In genomic region chr5:139364260-139364910, GRCm38 (mm10) we compare ENCODE assay signal across 8 mouse cellular contexts. TPM values are rescaled to one million over a fixed set of nuclear protein-coding genes. Genes with fewer than 3 reads are reported as not detected.
DNase-seq lines count a peak whose midpoint lies in the region; ATAC-seq and TF ChIP-seq lines count a peak whose summit lies in the region.

No protein-coding gene starts in this region.

- no peak overlapping the region for H3K27ac ChIP-seq in forebrain, embryonic 13.5 days
- H3K27ac ChIP-seq in liver, postnatal 0 days (ENCODE audit: low read depth) = peak overlapping the region; percentile 81
- peak overlapping the region; percentile 57 for H3K27ac ChIP-seq in neural tube, embryonic 13.5 days (replicated peaks)
- H3K27ac ChIP-seq in testis, adult 2 months (ENCODE audit: control insufficient read depth, insufficient read depth, low read depth, low read length) = no peak overlapping the region

- TF ChIP-seq POLR2A in testis, adult 2 months (IDR thresholded peaks at IDR 0.05; ENCODE audit: control insufficient read depth, low read depth, low read length) = no peak

- no peak overlapping the region for H3K4me2 ChIP-seq in forebrain, embryonic 13.5 days
- H3K4me2 ChIP-seq in liver, postnatal 0 days (ENCODE audit: low read depth, low read length) = peak overlapping the region; percentile 56
- no peak overlapping the region for H3K4me2 ChIP-seq in neural tube, embryonic 13.5 days

- no peak overlapping the region for H3K4me3 ChIP-seq in forebrain, embryonic 13.5 days
- H3K4me3 ChIP-seq in liver, postnatal 0 days (ENCODE audit: low read depth, low read length) = no peak overlapping the region
- H3K4me3 ChIP-seq in neural tube, embryonic 13.5 days = no peak overlapping the region
- no peak overlapping the region for H3K4me3 ChIP-seq in testis, adult 2 months (ENCODE audit: control insufficient read depth, low read depth, low read length)

- peak; percentile 99 for TF ChIP-seq CTCF in liver, postnatal 0 days (IDR thresholded peaks at IDR 0.05; ENCODE audit: low read depth)
- peak; percentile 90 for TF ChIP-seq CTCF in testis, adult 2 months (IDR thresholded peaks at IDR 0.05; ENCODE audit: control insufficient read depth, insufficient read depth, insufficient replicate concordance, low read depth, low read length)

- peaks cover 12% of the 10 kb centered on the region for H3K36me3 ChIP-seq in forebrain, embryonic 13.5 days (ENCODE audit: poor library complexity, severe bottlenecking)
- H3K36me3 ChIP-seq in liver, postnatal 0 days (replicated peaks; ENCODE audit: insufficient read depth, low read length) = no peaks in the 10 kb centered on the region
- H3K36me3 ChIP-seq in neural tube, embryonic 13.5 days = no peaks in the 10 kb centered on the region
- H3K36me3 ChIP-seq in testis, adult 2 months (ENCODE audit: control insufficient read depth, insufficient read depth, low read length) = no peaks in the 10 kb centered on the region

- ATAC-seq in CD4-positive, CD25-positive, alpha-beta regulatory T cell, adult 4 months = peak; percentile 74
- peak; percentile 62 for ATAC-seq in forebrain, embryonic 13.5 days
- peak; percentile 64 for ATAC-seq in liver, postnatal 0 days
- peak; percentile 77 for ATAC-seq in neural tube, embryonic 13.5 days (ENCODE audit: low read depth)

- no peak overlapping the region for H3K9ac ChIP-seq in forebrain, embryonic 13.5 days
- H3K9ac ChIP-seq in liver, postnatal 0 days (replicated peaks) = peak overlapping the region; percentile 16; the same call in 1 of the 2 replicates
- H3K9ac ChIP-seq in neural tube, embryonic 13.5 days = peak overlapping the region; percentile 38

- 42% methylated on average over 12 of the region's 12 CpGs for WGBS in forebrain, embryonic 13.5 days
- 31% methylated on average over 12 of the region's 12 CpGs for WGBS in large intestine, adult 2 months
- WGBS in liver, postnatal 0 days (ENCODE audit: insufficient replicate concordance) = 18% methylated on average over 12 of the region's 12 CpGs
- WGBS in neural tube, embryonic 13.5 days = 43% methylated on average over 12 of the region's 12 CpGs

- peaks cover 11% of the 10 kb centered on the region; the same call in 1 of the 2 replicates for H3K4me1 ChIP-seq in forebrain, embryonic 13.5 days
- peaks cover 50% of the 10 kb centered on the region for H3K4me1 ChIP-seq in liver, postnatal 0 days (ENCODE audit: insufficient read depth)
- H3K4me1 ChIP-seq in neural tube, embryonic 13.5 days (replicated peaks) = peaks cover 13% of the 10 kb centered on the region
- peaks cover 5% of the 10 kb centered on the region for H3K4me1 ChIP-seq in testis, adult 2 months (ENCODE audit: control insufficient read depth, insufficient read depth, low read length)

- intact Hi-C loops in heart, postnatal 10 days (cut with DNase I) = loop anchor here (1.0 to 2.0 kb wide), 4 partner anchors 34 to 141 kb away; no protein-coding TSS in a partner anchor

- H3K27me3 ChIP-seq in forebrain, embryonic 13.5 days = no peaks in the 10 kb centered on the region
- no peaks in the 10 kb centered on the region for H3K27me3 ChIP-seq in liver, postnatal 0 days (ENCODE audit: insufficient read depth, low read length)
- H3K27me3 ChIP-seq in neural tube, embryonic 13.5 days = no peaks in the 10 kb centered on the region
- no peaks in the 10 kb centered on the region for H3K27me3 ChIP-seq in testis, adult 2 months (ENCODE audit: control insufficient read depth, insufficient read depth, low read length)

- peak; percentile 78 for DNase-seq in c-Kit-positive CD71-positive TER-119-negative erythroid progenitor cells, embryonic 14.5 days (ENCODE audit: low read depth)
- peak; percentile 92 to 96 for DNase-seq in heart, postnatal 10 days
- DNase-seq in large intestine, adult 2 months (ENCODE audit: low read depth, low spot score) = peak; percentile 59
- DNase-seq in liver, postnatal 0 days = peak; percentile 92

- no peaks in the 10 kb centered on the region for H3K9me3 ChIP-seq in forebrain, embryonic 13.5 days (replicated peaks)
- H3K9me3 ChIP-seq in liver, postnatal 0 days (ENCODE audit: low read length) = no peaks in the 10 kb centered on the region
- no peaks in the 10 kb centered on the region for H3K9me3 ChIP-seq in neural tube, embryonic 13.5 days

- TF ChIP-seq EP300 in liver, postnatal 0 days (IDR thresholded peaks at IDR 0.05; ENCODE audit: low read depth) = no peak

RNA-seq across cellular contexts. Expression of gene Cyp2w1, which starts 12.0 kb away (rescaled TPM):
- polyA plus RNA-seq in CD4-positive, CD25-positive, alpha-beta regulatory T cell, adult 4 months (2017; shearing (Covaris generic)) = not detected
- polyA plus RNA-seq in forebrain, embryonic 13.5 days (2015; fragmentation: Nextera tagmentation; extraction: Ambion mirVana) = not detected in 2 replicates
- total RNA-seq in heart, postnatal 10 days (2021) = not detected
- 0.83 and 1.9 TPM in 2 replicates for polyA plus RNA-seq in large intestine, adult 2 months (2012; rRNA removed)
- polyA plus RNA-seq in liver, postnatal 0 days (2015; fragmentation: Nextera tagmentation; extraction: Ambion mirVana) = not detected in 2 replicates
- not detected in 2 replicates for polyA plus RNA-seq in neural tube, embryonic 13.5 days (2015; fragmentation: Nextera tagmentation; extraction: Ambion mirVana)
- polyA plus RNA-seq in testis, adult 2 months (2012; rRNA removed) = 0.07 TPM in 1 of 2 replicates, not detected in the other

RNA-seq across cellular contexts. Expression of gene Gpr146, which starts 13.1 kb away (rescaled TPM):
- polyA plus RNA-seq in CD4-positive, CD25-positive, alpha-beta regulatory T cell, adult 4 months (2017; shearing (Covaris generic)) = 10 to 100 TPM in 1 of 2 experiments, 1 to 10 TPM in 1; 8.1 to 11.3 TPM
- polyA plus RNA-seq in forebrain, embryonic 13.5 days (2015; fragmentation: Nextera tagmentation; extraction: Ambion mirVana) = 0.93 and 0.97 TPM in 2 replicates
- total RNA-seq in heart, postnatal 10 days (2021) = 10 to 100 TPM; 33.7 to 37.2 TPM
- 4.4 and 5.8 TPM in 2 replicates for polyA plus RNA-seq in large intestine, adult 2 months (2012; rRNA removed)
- polyA plus RNA-seq in liver, postnatal 0 days (2015; fragmentation: Nextera tagmentation; extraction: Ambion mirVana) = 14.5 and 14.7 TPM in 2 replicates
- 1.8 and 1.9 TPM in 2 replicates for polyA plus RNA-seq in neural tube, embryonic 13.5 days (2015; fragmentation: Nextera tagmentation; extraction: Ambion mirVana)
- 1.2 TPM in 2 replicates for polyA plus RNA-seq in testis, adult 2 months (2012; rRNA removed)

RNA-seq across cellular contexts. Expression of gene Cox19, which starts 13.2 kb away (rescaled TPM):
- 10 to 100 TPM; 49.9 to 52.2 TPM for polyA plus RNA-seq in CD4-positive, CD25-positive, alpha-beta regulatory T cell, adult 4 months (2017; shearing (Covaris generic))
- polyA plus RNA-seq in forebrain, embryonic 13.5 days (2015; fragmentation: Nextera tagmentation; extraction: Ambion mirVana) = 111 and 117 TPM in 2 replicates
- 10 to 100 TPM; 88.8 to 96.4 TPM for total RNA-seq in heart, postnatal 10 days (2021)
- 98.4 and 111 TPM in 2 replicates for polyA plus RNA-seq in large intestine, adult 2 months (2012; rRNA removed)
- polyA plus RNA-seq in liver, postnatal 0 days (2015; fragmentation: Nextera tagmentation; extraction: Ambion mirVana) = 34.4 and 37.1 TPM in 2 replicates
- polyA plus RNA-seq in neural tube, embryonic 13.5 days (2015; fragmentation: Nextera tagmentation; extraction: Ambion mirVana) = 113 and 120 TPM in 2 replicates
- polyA plus RNA-seq in testis, adult 2 months (2012; rRNA removed) = 42.2 and 49.9 TPM in 2 replicates

RNA-seq across cellular contexts. Expression of gene Adap1, which starts 39.0 kb away (rescaled TPM):
- 1 to 10 TPM; 4.8 to 6.0 TPM for polyA plus RNA-seq in CD4-positive, CD25-positive, alpha-beta regulatory T cell, adult 4 months (2017; shearing (Covaris generic))
- 3.8 and 7.0 TPM in 2 replicates for polyA plus RNA-seq in forebrain, embryonic 13.5 days (2015; fragmentation: Nextera tagmentation; extraction: Ambion mirVana)
- total RNA-seq in heart, postnatal 10 days (2021) = 1 to 10 TPM; 1.6 to 1.8 TPM
- 132 and 167 TPM in 2 replicates for polyA plus RNA-seq in large intestine, adult 2 months (2012; rRNA removed)
- 3.7 and 4.3 TPM in 2 replicates for polyA plus RNA-seq in liver, postnatal 0 days (2015; fragmentation: Nextera tagmentation; extraction: Ambion mirVana)
- 51.5 and 66.3 TPM in 2 replicates for polyA plus RNA-seq in neural tube, embryonic 13.5 days (2015; fragmentation: Nextera tagmentation; extraction: Ambion mirVana)
- polyA plus RNA-seq in testis, adult 2 months (2012; rRNA removed) = 7.8 and 8.7 TPM in 2 replicates

RNA-seq across cellular contexts. Expression of gene C130050O18Rik, which starts 40.7 kb away (rescaled TPM):
- not detected for polyA plus RNA-seq in CD4-positive, CD25-positive, alpha-beta regulatory T cell, adult 4 months (2017; shearing (Covaris generic))
- 0.11 and 0.18 TPM in 2 replicates for polyA plus RNA-seq in forebrain, embryonic 13.5 days (2015; fragmentation: Nextera tagmentation; extraction: Ambion mirVana)
- under 1 TPM; 0.74 to 0.93 TPM for total RNA-seq in heart, postnatal 10 days (2021)
- polyA plus RNA-seq in large intestine, adult 2 months (2012; rRNA removed) = 2.9 and 4.6 TPM in 2 replicates
- 1.9 and 2.0 TPM in 2 replicates for polyA plus RNA-seq in liver, postnatal 0 days (2015; fragmentation: Nextera tagmentation; extraction: Ambion mirVana)
- polyA plus RNA-seq in neural tube, embryonic 13.5 days (2015; fragmentation: Nextera tagmentation; extraction: Ambion mirVana) = 0.38 and 0.39 TPM in 2 replicates
- 0.12 TPM in 1 of 2 replicates, not detected in the other for polyA plus RNA-seq in testis, adult 2 months (2012; rRNA removed)

Comparison
In these comparisons a context has a peak if more than half of its experiments do, and no peak if none do; other contexts are left out.
1. H3K27ac ChIP-seq: peak in liver, postnatal 0 days (single experiment) and neural tube, embryonic 13.5 days (single experiment); none in forebrain, embryonic 13.5 days (single experiment) and testis, adult 2 months (single experiment).
2. Peak in every context shown above with its lines, with median percentiles within 50 percentile points of each other: ATAC-seq and DNase-seq.